Mouse (Mus musculus): ENCODE results near the gene Prpf19.

GRCm38 (mm10) chr19:10880975-10881425 is 14.0 kb upstream of the Prpf19 start:
- TF ChIP-seq POLR2A (IDR thresholded peaks at IDR 0.05; ENCODE audit: low read depth, low read length) (no peak), CTCF (conservative IDR thresholded peaks at IDR 0.05; ENCODE audit: insufficient read depth, insufficient read length, low read depth, low read length) (no peak)
